Mouse (Mus musculus) E14TG2a.4 (cell line): ENCODE measurements around the gene Acot7.

ENCODE experiments used
- CTCF ChIP-seq: conservative IDR thresholded peaks from 2 replicates; pipeline ENCODE4 v1.5.1; 2014; ENCODE audit warnings: low read length
- NANOG ChIP-seq: IDR thresholded peaks from 2 replicates; pipeline ENCODE4 v1.6.1; 2014; ENCODE audit warnings: borderline replicate concordance, low read length, mixed read lengths
- POU5F1 ChIP-seq: IDR thresholded peaks from 2 replicates; pipeline ENCODE4 v1.6.1; 2014; ENCODE audit warnings: low read length, borderline replicate concordance

- TF ChIP-seq CTCF = no peak
- no peak for TF ChIP-seq NANOG
- TF ChIP-seq POU5F1 = no peak
Measured at GRCm38 (mm10) chr4:152173956-152174355, 4.0 kb upstream of the Acot7 start.
